Mouse (Mus musculus) fibroblast of lung, adult 2 months (primary cell): ENCODE measurements around the gene Mlph.

Source experiments
- DNase-seq: peaks from one replicate; pipeline ENCODE4 v3.0.0-alpha.2; 2011; ENCODE audit warnings: low read depth

Gene Mlph

DNA sequence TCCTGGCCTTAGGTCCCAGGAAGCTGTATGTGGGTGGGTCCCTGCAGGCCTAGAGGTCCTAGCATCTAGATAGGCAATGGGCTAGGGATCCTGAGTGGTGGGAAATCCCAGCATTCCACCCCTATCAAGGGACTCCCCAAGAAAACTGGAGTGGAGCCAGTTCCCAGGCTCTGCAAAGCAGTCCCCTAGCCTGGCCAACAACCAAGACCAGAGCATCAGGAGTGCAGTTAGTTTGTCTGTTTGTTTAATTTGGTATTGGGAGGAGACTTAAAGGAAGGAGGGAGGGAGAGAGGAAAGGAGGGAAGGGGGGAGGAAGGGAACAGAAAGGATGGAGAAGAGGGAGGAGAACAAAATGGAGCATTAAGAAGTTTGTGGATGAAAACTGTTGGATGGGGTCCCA is 5.7 kb upstream of the Mlph start:
- DNase-seq: no peak

GRCm38 (mm10) chr1:90909631-90910152 is 5.2 kb upstream of the Mlph start:
- DNase-seq: peak; percentile 54

GRCm38 (mm10) chr1:90913231-90913630 is 1.7 kb upstream of the Mlph start:
- no peak for DNase-seq

GRCm38 (mm10) chr1:90917509-90917908 is 2.6 kb downstream of the Mlph start:
- no peak for DNase-seq

- DNase-seq: no peak
These were observed 6.8 kb downstream of the Mlph start for GRCm38 (mm10) chr1:90921687-90922086.

GRCm38 (mm10) chr1:90926030-90926429 is 11.1 kb downstream of the Mlph start:
- DNase-seq: no peak

DNA sequence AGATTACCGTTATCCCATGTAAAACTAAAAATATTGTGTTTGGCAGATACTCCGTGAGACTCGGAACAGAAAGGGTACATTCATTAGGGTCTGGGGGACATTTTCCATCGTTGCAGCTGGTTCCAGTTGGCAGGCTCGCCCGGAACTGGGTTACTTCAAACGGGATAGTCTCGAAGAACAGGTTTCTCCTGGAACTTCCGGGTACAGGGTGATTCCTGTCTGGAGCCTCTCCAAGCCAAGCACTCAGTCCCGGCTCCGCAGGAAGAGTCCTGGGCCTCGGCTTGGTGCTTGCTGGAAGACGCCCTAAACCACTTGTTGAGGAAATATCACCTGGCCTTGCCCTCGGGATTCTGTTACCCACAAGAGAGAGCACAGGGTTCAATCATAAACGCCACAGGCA is 12.4 kb downstream of the Mlph start:
- DNase-seq: no peak

GRCm38 (mm10) chr1:90927929-90928574 is 13.2 kb downstream of the Mlph start:
- DNase-seq: no peak

DNA sequence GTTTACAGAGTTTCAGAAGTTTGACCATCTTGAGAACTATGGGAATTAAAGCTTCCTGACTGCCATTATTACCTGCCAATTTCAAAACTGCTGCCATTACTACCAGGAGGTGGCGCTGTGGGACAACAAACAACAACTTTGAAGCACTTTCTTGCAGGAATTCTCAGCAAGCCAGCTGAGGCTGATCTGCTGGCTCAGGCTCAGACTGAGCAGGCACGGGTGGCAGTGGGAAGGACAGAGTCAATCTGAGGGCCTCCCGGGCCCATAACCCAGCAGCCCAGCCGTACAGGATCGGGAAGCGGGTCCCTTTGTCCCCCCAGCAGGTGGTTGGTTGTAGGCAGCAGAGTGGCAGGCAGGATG is 13.7 kb downstream of the Mlph start:
- DNase-seq: peak; percentile 64

DNA sequence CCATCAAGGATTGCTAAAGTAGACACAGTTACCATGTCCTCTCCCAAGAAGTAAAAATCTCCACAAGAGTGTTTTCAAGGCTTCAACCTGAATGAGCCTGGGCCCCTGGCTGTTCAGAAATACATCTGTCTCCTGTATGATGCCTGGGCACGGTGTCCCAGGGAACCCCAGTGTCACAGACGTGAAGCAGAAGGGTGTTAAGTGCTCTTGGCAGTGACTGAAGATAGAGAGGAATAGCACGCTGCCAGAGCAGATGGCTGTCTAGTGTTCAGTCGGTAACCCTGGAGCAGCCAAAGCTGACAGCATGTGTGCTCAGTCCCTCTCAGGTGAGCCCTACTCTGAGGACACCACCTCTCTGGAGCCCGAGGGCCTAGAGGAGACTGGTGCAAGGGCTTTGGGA is 18.1 kb downstream of the Mlph start:
- no peak for DNase-seq

DNA sequence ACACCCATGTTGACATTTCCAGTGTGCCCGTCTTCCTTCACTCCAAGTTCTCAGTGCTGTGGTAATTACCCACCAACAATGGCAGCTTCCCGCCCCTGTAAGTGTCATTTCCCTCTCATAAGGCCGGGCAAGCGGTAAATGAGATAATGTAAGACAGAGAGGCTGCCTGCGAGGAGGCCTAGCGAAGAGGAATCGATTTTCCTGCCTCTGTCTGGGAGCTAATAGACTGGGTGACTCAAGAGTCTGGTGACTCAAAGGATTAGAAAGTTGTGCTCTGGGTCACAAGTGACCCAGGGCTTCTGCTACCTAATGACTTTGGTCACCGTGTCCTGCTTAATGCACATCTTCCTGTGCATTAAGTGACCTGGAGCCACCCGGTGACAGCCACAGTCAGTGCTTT is 22.1 kb downstream of the Mlph start:
- no peak for DNase-seq

GRCm38 (mm10) chr1:90939980-90940379 is 25.1 kb downstream of the Mlph start:
- no peak for DNase-seq

DNA sequence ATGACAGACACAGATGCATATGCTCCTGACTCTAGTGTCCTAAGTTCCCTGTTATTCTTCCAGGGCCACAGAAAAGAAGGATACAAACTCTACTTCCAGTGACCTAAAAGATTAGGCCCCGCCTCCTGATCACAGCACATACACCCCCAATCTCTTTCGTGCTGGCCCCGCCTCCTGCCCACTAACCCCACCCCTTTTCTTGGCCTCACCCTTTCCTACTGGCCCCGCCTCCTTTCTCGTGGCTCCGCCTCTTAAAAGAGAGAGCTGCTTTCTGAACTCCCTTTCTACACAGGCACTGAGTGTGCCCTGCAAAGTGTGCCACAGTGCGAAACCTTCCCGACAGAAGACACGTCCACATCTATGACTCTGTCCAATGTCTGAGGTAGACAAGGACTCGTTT is 30.3 kb downstream of the Mlph start:
- DNase-seq: no peak

DNA sequence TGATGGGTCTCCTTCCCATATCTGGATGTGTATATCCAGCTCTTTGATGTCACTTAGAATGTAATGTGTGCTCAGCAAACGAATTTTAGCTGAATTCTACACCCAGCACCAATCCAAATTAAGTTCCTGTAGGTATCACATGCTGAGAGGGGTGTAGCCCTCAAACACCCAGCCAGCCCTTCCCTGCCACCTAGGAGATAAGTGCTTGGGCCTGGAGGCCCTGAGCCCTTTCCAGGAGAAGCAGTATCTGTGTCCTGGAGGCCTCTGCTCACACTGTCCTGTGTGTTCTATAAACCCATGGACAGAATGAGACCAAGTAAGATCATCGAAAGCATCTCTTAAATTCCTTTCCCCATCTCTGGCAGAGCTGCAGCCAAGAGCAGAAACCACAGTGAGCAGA is 32.4 kb downstream of the Mlph start:
- DNase-seq: no peak

DNA sequence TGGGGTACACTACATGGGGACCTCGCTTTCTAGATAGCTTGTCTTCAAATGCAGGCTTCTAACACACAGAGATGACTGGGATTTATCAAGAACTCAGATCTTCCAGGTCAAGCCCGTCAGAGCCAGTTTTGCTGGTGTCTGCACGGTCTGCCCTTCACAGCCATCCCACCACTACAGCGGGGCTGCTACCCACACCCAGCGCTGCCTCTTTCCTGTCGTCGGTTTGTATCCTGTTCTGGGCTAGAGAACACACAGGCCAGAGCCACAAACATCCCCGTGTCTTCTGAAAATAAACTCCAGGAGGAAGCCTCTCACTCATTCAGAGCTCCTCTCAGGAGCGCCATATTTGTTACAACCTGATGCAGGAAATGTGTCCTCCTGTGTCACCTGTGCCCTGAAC is 34.4 kb downstream of the Mlph start:
- no peak for DNase-seq

- DNase-seq: no peak
These were observed 36.8 kb downstream of the Mlph start for GRCm38 (mm10) chr1:90951670-90952069.

GRCm38 (mm10) chr1:90952808-90953207 is 37.9 kb downstream of the Mlph start, which contains the start of gene Prlh:
Prlh (plus strand) TSS chr1:90953108.
- no peak for DNase-seq

DNA sequence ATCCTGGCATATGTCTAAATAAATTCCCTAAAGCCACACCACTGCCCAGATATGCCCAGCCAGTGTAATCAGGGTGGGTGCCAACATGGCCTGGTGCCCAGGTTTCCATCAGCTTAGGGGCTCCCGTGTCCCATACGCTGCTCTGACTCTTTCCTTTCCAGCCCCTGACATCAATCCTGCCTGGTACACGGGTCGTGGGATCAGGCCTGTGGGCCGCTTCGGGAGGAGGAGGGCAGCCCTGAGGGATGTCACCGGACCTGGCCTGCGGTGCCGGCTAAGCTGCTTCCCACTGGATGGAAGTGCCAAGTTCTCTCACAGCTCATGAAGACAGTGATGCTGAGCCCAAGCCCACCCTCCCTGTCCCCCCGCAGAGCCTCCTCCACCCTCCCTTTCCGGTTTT is 38.8 kb downstream of the Mlph start:
- no peak for DNase-seq

- DNase-seq: peak; percentile 20
These were observed 41.6 kb downstream of the Mlph start for GRCm38 (mm10) chr1:90956245-90957096.

- no peak for DNase-seq
These were observed 47.6 kb downstream of the Mlph start for GRCm38 (mm10) chr1:90962526-90962925.

- DNase-seq: no peak
These were observed 48.1 kb downstream of the Mlph start for GRCm38 (mm10) chr1:90962994-90963393.

GRCm38 (mm10) chr1:90967583-90967982 is 52.7 kb downstream of the Mlph start:
- no peak for DNase-seq

GRCm38 (mm10) chr1:90968649-90969048 is 53.8 kb downstream of the Mlph start:
- DNase-seq: no peak
